Mouse (Mus musculus): ENCODE results near the gene Ccdc51. TPM values are rescaled to one million over a fixed set of nuclear protein-coding genes. Genes with fewer than 3 reads are reported as not detected.
A peak's percentile ranks its signal among the peaks of the same experiment; 100 is the strongest.

Ccdc51 gene
- polyA plus RNA-seq, 1 experiment from 2014 or later: 16.3 TPM

DNA sequence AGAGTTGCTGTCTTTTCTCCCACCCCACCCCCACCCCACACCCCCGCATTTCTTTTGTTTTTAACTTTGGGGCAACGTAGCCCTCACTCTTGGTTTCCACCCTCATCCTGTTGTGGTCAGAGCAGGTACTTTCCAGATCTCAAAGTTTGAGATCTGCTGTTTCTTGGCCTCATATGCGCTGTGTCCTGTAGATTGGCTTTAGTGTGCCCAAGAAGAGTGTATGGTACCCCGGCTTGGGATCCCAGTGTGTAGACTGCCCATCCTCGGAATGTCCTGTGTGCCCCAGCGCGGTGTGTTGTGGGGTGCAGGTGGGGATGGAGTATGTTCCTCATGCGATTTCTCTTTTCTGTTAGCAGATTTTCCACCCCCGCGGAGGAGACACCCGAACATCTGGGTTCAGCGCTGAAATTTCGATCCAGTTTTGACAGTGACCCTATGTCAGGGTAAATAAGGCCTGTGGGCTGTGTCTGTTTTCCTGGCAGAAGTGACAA is 31.2 kb upstream of the Ccdc51 start:
- Histone ChIP-seq H3K9ac (no peak overlapping the region), H3K4me2 (no peak overlapping the region), H3K9me3 (no peaks in the 10 kb centered on the region), H3K27me3 (replicated peaks) (no peaks in the 10 kb centered on the region), H3K4me3 (replicated peaks) (no peak overlapping the region), H3K27ac (no peak overlapping the region), H3K4me1 (peaks cover 11% of the 10 kb centered on the region), H3K36me3 (peaks cover 15% of the 10 kb centered on the region)
- no peak for ATAC-seq (ENCODE audit: insufficient read depth, low FRiP score, low read depth)
- WGBS: 87% methylated on average over 13 of the region's 13 CpGs

DNA sequence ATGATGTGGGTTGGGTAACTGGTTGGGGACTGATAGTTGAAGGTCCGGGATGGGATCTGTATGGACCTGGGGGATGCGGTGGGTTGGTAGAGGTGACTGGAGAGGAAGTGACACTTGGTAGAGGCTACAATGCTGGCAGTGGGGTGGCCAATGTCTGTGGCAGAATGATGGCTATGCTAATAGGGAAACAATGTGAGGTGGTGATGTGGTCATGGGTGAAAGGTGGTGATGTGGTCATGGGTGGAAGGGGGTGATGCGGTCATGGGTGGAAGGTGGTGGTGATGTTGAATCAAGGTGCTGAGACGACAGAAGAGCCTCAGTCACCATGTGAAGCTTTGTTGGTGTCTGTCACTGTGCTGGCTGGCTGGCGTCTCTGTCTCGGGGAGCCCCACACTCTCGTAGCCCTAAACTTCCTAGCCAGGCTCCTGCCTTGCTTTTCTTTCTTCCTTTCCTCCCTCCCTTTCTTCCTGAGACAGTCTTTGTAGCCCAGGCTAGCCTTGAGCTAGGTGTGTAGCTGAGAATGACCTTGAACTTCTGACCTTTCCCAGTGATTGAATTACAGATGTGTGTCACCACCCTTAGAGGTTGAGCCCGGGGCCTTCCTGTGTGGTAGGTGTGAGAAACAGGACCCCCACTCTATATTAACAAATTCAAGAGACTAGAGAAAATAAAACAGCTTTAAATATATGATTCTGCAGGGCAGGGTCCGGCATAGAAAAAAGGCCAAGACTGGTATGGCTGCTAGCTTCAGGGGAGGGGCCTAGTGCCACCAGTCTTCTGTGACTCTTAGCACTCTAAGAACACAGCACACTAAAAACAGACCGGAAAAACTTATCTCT is 30.4 kb upstream of the Ccdc51 start:
- ATAC-seq (ENCODE audit: insufficient read depth, low FRiP score, low read depth): no peak
- Histone ChIP-seq H3K36me3 (peaks cover 23% of the 10 kb centered on the region), H3K4me3 (replicated peaks) (no peak overlapping the region), H3K9me3 (no peaks in the 10 kb centered on the region), H3K4me1 (peaks cover 11% of the 10 kb centered on the region), H3K4me2 (no peak overlapping the region), H3K9ac (no peak overlapping the region), H3K27ac (no peak overlapping the region), H3K27me3 (replicated peaks) (no peaks in the 10 kb centered on the region)
- 88% methylated on average over 10 of the region's 10 CpGs for WGBS

DNA sequence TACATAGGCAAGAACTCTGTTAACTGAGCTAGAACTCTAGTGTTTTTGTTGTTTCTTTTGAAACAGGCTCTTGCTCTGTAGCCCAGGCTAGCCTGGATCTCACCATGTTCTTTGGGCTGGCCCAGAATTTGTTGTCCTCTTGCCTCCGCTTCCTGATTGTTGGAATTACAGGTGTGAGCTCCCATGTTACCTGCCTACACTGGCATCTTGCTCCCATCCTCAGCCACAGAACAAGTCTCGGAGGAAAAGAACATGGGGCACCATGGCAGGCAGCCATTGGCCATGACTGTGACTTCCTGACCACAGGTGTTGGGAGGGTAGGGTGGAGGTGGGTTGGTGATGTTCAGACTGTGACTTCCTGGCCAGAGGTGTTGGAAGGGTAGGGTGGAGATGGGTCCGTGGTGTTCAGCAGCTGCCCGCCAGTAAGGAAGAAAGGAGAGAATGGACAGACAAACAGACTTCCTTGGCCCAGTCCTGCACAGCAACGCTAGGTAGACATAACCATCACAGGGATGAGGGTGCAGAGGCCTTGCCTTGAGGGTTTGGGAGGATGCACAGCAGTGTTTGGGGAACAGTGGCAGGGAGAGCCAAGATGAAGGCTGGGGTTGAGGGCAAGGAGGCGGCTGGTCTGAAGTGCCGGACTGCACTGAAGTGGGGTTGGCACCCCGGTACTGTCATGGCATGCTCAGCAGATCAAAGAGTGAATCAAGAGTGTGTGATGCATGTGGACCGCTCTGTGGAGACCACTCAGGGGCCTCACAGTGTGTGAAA is 29.6 kb upstream of the Ccdc51 start:
- Histone ChIP-seq H3K4me1 (peaks cover 11% of the 10 kb centered on the region), H3K36me3 (peaks cover 30% of the 10 kb centered on the region), H3K4me2 (no peak overlapping the region), H3K27ac (no peak overlapping the region), H3K9me3 (no peaks in the 10 kb centered on the region), H3K9ac (no peak overlapping the region), H3K27me3 (replicated peaks) (no peaks in the 10 kb centered on the region), H3K4me3 (replicated peaks) (no peak overlapping the region)
- 90% methylated on average over 9 of the region's 9 CpGs for WGBS
- ATAC-seq (ENCODE audit: insufficient read depth, low FRiP score, low read depth): no peak

DNA sequence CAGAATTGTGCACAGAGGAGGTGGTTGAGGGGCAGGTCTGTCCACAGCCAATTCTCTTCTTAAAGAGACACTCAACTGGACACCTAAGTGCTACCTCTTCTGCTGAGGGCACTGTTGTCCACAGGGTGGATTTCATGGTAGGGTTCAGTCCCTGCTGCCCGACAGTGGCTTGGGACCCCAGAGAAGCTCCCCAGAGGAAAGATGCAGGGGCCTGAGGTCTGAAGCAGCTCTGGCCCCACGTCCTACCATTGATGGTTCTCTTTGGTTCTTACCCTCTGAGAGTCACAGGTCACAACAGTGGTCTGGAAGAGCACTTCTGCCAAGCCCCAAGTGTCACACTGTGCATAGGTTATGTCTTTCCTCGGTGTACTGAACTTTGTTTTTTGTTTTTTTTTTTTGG is 28.9 kb upstream of the Ccdc51 start:
- Histone ChIP-seq H3K4me1 (peaks cover 13% of the 10 kb centered on the region), H3K4me3 (replicated peaks) (no peak overlapping the region), H3K9ac (no peak overlapping the region), H3K27me3 (replicated peaks) (no peaks in the 10 kb centered on the region), H3K9me3 (no peaks in the 10 kb centered on the region), H3K4me2 (no peak overlapping the region), H3K36me3 (peaks cover 35% of the 10 kb centered on the region), H3K27ac (no peak overlapping the region)
- no peak for ATAC-seq (ENCODE audit: insufficient read depth, low FRiP score, low read depth)
- WGBS: 81% methylated on average over 3 of the region's 3 CpGs

DNA sequence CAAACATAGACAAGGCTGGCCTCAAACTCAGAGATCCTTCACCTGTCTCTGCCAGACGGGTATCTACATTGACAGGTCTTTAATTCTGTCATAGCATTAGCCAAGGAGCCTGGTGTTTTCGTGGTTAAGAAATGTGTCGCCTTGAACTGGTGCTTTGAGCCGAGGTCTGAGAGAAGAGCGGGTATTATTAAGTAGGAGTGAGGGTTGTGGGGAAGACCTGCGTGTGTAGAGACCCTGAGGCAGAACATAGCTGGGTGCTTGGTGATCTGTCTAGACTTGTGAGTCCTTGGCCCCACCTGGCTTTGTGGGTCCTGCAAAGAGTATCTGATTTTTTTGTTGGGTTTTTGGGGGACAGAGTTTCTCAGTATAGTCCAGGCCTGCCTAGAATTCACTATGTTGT is 28.4 kb upstream of the Ccdc51 start:
- Histone ChIP-seq H3K9me3 (no peaks in the 10 kb centered on the region), H3K4me1 (peaks cover 18% of the 10 kb centered on the region), H3K36me3 (peaks cover 35% of the 10 kb centered on the region), H3K9ac (no peak overlapping the region), H3K27ac (peak overlapping the region; percentile 81; the same call in 1 of the 2 replicates), H3K4me3 (replicated peaks) (no peak overlapping the region), H3K4me2 (no peak overlapping the region), H3K27me3 (replicated peaks) (no peaks in the 10 kb centered on the region)
- WGBS: 75% methylated on average over 6 of the region's 6 CpGs
- ATAC-seq (ENCODE audit: insufficient read depth, low FRiP score, low read depth): no peak

DNA sequence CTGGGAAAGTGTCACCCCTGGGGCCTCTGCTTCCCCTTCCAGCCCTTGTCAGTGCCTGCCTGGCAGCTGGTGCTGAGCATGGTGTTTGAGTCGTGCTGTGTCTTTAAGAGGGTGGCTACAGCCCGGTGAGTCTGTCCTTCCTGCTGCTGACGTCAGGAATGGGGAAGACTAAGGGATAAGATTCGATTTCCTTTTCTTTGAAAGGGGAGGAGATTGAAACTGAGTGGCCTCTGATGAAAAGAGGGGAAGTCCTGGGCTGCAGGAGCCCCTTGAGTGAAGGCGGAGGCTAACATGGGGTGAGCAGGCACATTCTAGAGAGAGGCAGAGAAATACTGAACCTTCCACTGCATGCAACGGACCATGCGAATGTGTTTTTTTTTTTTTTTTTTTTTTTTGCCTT is 27.6 kb upstream of the Ccdc51 start:
- Histone ChIP-seq H3K9me3 (no peaks in the 10 kb centered on the region), H3K27me3 (replicated peaks) (no peaks in the 10 kb centered on the region), H3K36me3 (peaks cover 35% of the 10 kb centered on the region), H3K4me1 (peaks cover 24% of the 10 kb centered on the region), H3K9ac (peak overlapping the region; percentile 16; the same call in 1 of the 2 replicates), H3K27ac (peak overlapping the region; percentile 81), H3K4me3 (replicated peaks) (peak overlapping the region; percentile 29), H3K4me2 (peak overlapping the region; percentile 52)
- ATAC-seq (ENCODE audit: insufficient read depth, low FRiP score, low read depth): peak; percentile 78
- 5% methylated on average over 7 of the region's 7 CpGs for WGBS

DNA sequence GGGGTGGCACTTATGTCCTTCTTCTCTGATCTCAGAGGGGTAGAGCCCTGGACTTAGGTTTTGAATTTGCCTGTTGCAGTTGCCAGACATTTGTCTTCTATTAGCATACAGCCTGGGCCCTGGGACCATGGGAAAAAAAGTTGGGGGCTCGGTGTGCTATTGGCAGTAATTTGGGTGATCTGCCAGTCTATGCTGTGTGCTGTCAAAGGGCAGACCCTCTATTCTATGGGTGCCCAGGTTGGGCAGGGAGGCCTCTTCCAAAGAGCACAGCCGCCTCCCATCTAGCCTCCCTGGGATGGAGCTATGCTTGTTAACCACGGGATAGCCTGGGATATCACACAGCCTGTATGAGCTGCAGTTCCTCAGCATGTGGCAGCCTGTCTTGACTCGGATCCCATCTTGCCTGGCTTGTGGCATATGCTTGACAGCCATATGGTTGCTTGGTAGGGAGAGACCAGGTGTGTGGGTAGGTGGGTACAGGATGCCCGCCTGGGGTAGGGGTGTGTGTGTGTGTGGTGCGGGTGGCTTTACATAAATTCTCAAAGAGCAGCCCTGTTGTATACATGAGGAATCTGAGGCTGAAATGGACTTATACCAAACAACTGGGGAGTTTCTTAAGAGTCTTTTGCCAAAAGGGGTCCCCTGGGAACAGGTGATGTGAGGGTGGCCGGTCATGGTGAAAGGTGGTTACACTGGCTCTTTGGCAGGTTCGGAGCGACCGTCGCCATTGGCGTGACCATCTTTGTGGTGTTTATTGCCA is 26.8 kb upstream of the Ccdc51 start:
- 89% methylated on average over 12 of the region's 12 CpGs for WGBS
- peak overlapping the region; percentile 29 for H3K4me3 ChIP-seq (replicated peaks)
- peaks cover 35% of the 10 kb centered on the region for H3K36me3 ChIP-seq
- no peaks in the 10 kb centered on the region for H3K9me3 ChIP-seq
- H3K27me3 ChIP-seq (replicated peaks): no peaks in the 10 kb centered on the region
- H3K9ac ChIP-seq: peak overlapping the region; percentile 16; the same call in 1 of the 2 replicates
- ATAC-seq (ENCODE audit: insufficient read depth, low FRiP score, low read depth): no peak
- H3K4me1 ChIP-seq: peaks cover 29% of the 10 kb centered on the region
- H3K27ac ChIP-seq: peak overlapping the region; percentile 81
- H3K4me2 ChIP-seq: peak overlapping the region; percentile 52

DNA sequence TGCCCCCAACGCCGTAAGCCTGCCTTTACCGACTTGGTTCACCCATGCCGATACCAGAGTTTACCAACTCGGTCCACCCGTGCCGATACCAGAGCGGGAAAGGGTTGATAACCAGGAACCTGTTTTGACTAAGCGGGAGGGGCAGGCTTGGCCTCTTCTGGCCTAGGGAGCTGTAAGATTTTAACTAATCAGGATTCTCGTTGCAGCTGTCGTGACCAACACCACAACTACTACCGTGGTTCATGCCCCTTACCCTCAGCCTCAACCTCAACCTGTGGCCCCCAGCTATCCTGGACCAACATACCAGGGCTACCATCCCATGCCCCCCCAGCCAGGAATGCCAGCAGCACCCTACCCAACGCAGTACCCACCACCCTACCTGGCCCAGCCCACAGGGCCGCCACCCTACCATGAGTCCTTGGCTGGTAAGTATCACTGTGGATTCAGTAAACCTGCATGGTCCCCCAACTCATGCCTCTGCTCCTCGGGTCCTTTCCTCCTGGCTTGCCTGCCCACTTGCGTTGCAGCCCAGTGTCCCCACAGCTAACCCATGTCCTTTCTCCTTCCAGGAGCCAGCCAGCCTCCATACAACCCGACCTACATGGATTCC is 26.1 kb upstream of the Ccdc51 start:
- peaks cover 29% of the 10 kb centered on the region for H3K4me1 ChIP-seq
- no peak for ATAC-seq (ENCODE audit: insufficient read depth, low FRiP score, low read depth)
- H3K9me3 ChIP-seq: no peaks in the 10 kb centered on the region
- H3K27ac ChIP-seq: peak overlapping the region; percentile 26; the same call in 1 of the 2 replicates
- no peak overlapping the region for H3K9ac ChIP-seq
- no peaks in the 10 kb centered on the region for H3K27me3 ChIP-seq (replicated peaks)
- WGBS: 91% methylated on average over 17 of the region's 17 CpGs
- H3K4me2 ChIP-seq: no peak overlapping the region
- H3K4me3 ChIP-seq (replicated peaks): no peak overlapping the region
- H3K36me3 ChIP-seq: peaks cover 30% of the 10 kb centered on the region

DNA sequence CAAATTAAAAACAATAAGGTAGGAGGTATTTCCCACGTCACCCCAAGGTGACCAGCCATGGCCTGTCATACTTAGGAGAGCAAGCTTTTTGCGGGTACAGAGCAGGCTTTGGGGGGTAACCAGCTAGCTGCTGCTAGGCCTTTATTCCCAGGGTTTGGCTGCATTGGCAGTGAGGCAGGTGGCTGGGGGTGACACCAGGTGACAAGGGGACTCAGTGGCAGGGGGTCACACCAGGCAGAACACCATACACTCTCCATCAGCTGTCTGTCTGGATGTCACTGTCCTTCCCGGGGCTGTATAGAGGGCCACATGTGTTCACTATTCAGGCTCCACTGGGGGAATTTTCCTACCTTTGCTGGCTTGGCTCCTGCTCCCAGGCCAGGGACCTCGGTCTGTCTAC is 25.4 kb upstream of the Ccdc51 start:
- no peak for ATAC-seq (ENCODE audit: insufficient read depth, low FRiP score, low read depth)
- no peak overlapping the region for H3K4me3 ChIP-seq (replicated peaks)

DNA sequence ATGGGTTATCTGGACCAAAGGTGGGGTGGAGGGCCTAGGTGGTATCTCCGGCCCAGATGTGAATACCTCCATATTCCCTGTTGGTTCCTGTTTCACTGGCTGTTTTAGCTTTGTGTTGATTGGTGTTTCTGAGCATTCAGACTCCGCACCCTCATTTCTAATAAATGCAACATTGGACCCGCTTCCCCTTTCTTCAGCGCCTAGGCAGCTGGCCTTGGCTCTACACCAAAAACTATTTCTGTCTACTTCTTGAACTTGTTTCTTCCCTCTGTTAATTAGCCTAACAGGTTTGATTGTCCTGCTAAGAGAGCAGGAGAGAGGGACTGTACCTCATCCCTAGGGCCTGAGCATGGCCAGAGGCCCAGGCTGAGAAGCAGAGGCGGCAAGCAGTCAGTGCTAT is 24.8 kb upstream of the Ccdc51 start:
- H3K4me2 ChIP-seq: no peak overlapping the region
- peaks cover 23% of the 10 kb centered on the region for H3K36me3 ChIP-seq
- H3K4me1 ChIP-seq: peaks cover 29% of the 10 kb centered on the region
- H3K27me3 ChIP-seq (replicated peaks): no peaks in the 10 kb centered on the region
- no peak overlapping the region for H3K9ac ChIP-seq
- no peak overlapping the region for H3K27ac ChIP-seq
- no peaks in the 10 kb centered on the region for H3K9me3 ChIP-seq
- no peak for ATAC-seq (ENCODE audit: insufficient read depth, low FRiP score, low read depth)
- WGBS: 92% methylated on average over 5 of the region's 5 CpGs
- H3K4me3 ChIP-seq (replicated peaks): no peak overlapping the region

More for the DNA sequence above, 25.4 kb upstream of the Ccdc51 start:
- Histone ChIP-seq H3K36me3 (peaks cover 23% of the 10 kb centered on the region), H3K27me3 (replicated peaks) (no peaks in the 10 kb centered on the region), H3K9me3 (no peaks in the 10 kb centered on the region), H3K4me1 (peaks cover 29% of the 10 kb centered on the region), H3K27ac (no peak overlapping the region), H3K4me2 (no peak overlapping the region), H3K9ac (no peak overlapping the region)
- WGBS: 86% methylated on average over 4 of the region's 4 CpGs

DNA sequence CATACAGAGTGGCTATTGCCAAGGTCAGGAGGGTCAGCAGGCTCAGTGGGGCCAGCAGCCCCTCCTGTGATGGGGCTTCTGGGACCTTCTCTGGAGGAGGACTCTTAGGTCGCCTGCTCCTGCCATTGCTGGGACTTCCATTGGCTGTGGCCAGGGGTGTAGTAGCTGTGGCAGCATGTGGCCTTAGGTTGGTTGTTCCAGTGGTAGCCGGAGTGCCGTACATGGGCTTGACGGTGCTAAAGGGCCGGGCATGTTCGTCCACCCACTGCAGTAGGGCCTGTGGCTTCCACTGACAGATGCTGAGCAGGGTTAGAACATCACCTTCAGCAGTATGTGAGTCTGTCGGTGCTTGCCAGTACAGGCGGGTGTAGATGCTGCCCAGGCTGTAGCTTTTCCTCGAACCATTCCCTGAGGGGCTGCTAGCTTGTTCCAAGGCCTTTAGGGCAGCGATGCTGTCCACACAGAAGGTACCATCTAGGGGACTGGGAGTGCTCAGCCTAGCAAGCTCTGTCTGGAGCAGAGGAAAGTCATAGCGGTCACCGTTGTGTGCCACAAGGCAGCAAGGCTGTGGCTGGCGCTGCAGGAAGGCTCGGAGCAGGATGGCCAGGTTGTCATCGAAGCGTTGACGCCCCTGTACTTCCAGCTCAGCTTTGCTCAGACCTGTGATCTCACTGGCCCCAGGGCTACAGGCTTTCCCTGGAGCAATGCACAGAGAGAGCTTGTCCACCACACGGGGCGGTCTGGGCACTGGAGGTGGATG is 24.1 kb upstream of the Ccdc51 start:
- no peak for ATAC-seq (ENCODE audit: insufficient read depth, low FRiP score, low read depth)
- Histone ChIP-seq H3K9ac (no peak overlapping the region), H3K27me3 (replicated peaks) (no peaks in the 10 kb centered on the region), H3K9me3 (no peaks in the 10 kb centered on the region), H3K4me3 (replicated peaks) (peak overlapping the region; percentile 36), H3K27ac (peak overlapping the region; percentile 91; the same call in 1 of the 2 replicates), H3K36me3 (peaks cover 29% of the 10 kb centered on the region), H3K4me1 (peaks cover 29% of the 10 kb centered on the region), H3K4me2 (peak overlapping the region; percentile 71)
- WGBS: 93% methylated on average over 19 of the region's 19 CpGs
